Mouse (Mus musculus) megakaryocyte, embryonic 14.5 days (primary cell): ENCODE measurements at regions not wholly inside any gene's neighbourhood (a gene's known extent, or its start where the extent isn't known, plus 50 kb on each side); places are given as distances from the start of the nearest gene placed in this dataset.

ENCODE experiments used
- FLI1 ChIP-seq: IDR thresholded peaks from 2 replicates; pipeline ENCODE4 v1.6.1; 2012; ENCODE audit warnings: low read length, inconsistent platforms, mixed read lengths
- GATA1 ChIP-seq: IDR thresholded peaks from 3 replicates; pipeline ENCODE4 v1.6.1; 2012; ENCODE audit warnings: mixed read lengths, low read length, inconsistent platforms, borderline replicate concordance

DNA sequence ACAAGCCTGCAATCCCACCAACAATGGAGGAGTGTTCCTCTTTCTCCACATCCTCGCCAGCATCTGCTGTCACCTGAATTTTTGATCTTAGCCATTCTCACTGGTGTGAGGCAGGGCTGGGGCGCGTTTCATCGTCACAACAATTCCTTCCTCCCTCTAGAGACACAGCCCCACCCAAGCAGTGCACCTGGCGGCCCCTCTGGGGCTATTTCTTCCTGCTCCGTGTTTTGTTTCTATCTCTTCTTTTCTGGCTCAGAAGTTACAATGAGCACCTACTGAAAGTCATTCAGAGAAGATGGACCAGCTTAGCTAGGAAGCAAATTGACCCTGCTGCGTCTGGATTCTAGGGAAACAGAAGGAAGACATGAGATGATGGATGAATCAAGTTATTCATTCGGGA is 172.5 kb downstream of the Cand1 start:
- TF ChIP-seq GATA1, result no peak
- no peak for TF ChIP-seq FLI1
